Mouse (Mus musculus) frontal cortex, postnatal 36 days (tissue): ENCODE results near the gene Qser1.

Experiments used
- DNase-seq, 2 experiments: peaks; one replicate each; pipeline ENCODE4 v3.0.0; 2022; ENCODE audit warnings: low spot score in 2 of 2

Qser1 gene

DNA sequence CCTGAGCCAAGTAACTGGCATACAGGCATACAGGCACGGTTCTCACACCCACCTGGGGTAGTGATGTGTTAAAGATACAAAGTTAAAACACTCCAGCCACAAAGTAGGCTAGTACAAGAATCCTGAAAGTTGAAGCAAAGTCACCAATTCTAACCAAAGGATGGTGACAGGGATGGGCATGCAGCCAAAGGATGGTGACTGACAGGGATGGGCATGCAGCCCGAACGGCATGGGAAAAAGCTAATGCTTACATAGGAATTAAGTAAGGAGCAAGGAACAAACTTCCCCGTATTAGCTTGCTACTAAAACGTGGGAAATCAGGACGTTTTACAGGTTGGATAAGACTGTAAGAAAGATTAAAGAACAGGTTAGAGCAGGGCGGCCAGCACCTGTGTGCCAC is 80.3 kb downstream of the Qser1 start:
- no peak for DNase-seq

- no peak for DNase-seq
Measured at GRCm38 (mm10) chr2:104732562-104733256, 83.9 kb downstream of the Qser1 start.

DNA sequence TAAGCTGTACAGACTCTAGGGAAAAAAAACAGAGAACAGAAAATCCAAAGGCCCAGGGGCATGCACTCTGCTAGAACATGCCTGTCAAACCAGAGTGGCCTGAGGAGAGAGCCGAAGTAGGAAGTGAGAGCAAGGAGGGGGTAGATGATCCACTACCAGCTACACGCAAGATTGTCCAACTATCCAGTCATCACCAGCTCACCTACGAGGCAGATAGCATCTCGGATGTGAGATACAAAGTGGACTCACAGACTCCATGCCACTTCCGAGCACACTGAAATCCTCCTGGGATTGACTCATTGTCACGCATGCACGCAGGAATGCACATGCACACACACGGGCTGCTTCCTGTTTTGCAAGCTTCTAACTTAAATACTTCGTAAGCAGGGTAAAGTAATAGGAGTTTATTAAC is 84.5 kb downstream of the Qser1 start:
- DNase-seq = no peak

DNA sequence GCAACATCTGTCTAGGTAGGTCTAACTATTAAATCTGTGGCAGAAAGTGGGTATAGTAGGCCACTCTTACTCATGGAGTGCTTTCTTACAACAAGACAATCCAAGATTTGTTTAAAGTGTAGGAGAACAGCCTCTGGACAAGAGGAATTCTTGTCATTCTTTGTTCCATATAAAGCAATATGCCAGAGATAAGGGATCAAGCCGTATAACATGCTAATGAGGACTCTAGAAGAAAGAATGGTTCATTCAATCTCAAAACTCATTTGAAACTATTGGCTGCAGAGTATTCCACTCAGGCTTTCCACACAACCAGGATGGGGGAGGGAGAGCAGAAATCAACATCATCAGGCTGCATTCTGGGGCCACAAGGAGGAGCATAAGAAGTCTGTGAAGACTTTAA is 89.2 kb downstream of the Qser1 start:
- DNase-seq = no peak

GRCm38 (mm10) chr2:104722021-104722420 is 94.5 kb downstream of the Qser1 start:
- DNase-seq = no peak

DNA sequence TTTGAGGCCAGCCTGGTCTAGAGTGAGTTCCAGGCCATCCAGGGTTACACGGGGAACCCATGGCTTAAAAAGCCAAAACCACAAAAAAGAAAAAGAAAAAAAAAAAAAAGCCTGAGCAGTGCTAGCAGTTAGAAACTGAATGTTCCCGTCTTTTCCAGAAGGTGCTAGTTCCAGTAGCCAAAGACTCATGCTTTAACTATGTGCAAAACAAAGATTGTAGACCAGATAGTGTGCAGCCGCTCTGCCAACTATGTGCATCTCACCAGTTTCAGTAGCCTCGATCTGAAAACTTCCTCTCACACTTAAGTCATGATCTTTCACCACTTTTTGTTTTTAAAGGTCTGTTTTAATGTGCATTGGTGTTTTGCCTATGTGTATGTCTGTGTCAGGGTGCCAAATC is 98.7 kb downstream of the Qser1 start:
- DNase-seq = no peak

- DNase-seq = no peak
Measured at GRCm38 (mm10) chr2:104717231-104717735, 99.3 kb downstream of the Qser1 start.

GRCm38 (mm10) chr2:104716279-104716678 is 100.3 kb downstream of the Qser1 start, which contains the start of gene Pin1rt1:
TSS of gene Pin1rt1 (minus strand) at chr2:104716379.
- DNase-seq = no peak

- no peak for DNase-seq
Measured at GRCm38 (mm10) chr2:104714254-104714691, 102.3 kb downstream of the Qser1 start.

GRCm38 (mm10) chr2:104712486-104712809 is 104.1 kb downstream of the Qser1 start:
- no peak for DNase-seq

GRCm38 (mm10) chr2:104711585-104712485 is 104.7 kb downstream of the Qser1 start, which contains the start of gene Tcp11l1:
TSS of gene Tcp11l1 (minus strand) at chr2:104712169.
- peak; percentile 72 to 74 for DNase-seq

GRCm38 (mm10) chr2:104710670-104711370 is 105.7 kb downstream of the Qser1 start:
- peak in 1 of 2 experiments; percentile 2 for DNase-seq

DNA sequence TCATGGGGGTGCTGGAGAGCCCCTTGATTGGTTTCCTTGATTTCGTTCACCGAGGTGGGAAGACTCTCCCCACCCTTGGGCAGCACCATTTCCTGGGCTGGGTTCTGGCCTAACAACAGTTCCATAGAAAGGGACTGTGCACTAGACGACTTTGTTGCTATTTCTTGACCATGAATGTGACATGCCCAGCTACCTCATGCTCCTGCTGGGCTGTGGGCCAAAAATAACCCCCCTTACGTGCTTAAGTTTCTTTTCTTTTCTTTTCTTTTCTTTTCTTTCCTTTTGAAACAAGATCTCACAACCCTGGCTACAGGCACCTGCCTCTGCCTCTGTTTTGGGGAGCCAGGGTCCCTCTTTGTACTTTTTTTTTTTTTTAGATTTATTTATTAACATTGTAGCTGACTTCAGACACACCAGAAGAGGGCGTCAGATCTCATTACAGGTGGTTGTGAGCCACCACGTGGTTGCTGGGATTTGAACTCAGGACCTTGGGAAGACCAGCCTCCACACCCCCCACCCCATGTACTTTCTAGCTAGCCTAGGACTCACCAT is 106.7 kb downstream of the Qser1 start:
- DNase-seq = no peak
